9 mouse cellular contexts compared by ENCODE assay signal in the genomic region with DNA sequence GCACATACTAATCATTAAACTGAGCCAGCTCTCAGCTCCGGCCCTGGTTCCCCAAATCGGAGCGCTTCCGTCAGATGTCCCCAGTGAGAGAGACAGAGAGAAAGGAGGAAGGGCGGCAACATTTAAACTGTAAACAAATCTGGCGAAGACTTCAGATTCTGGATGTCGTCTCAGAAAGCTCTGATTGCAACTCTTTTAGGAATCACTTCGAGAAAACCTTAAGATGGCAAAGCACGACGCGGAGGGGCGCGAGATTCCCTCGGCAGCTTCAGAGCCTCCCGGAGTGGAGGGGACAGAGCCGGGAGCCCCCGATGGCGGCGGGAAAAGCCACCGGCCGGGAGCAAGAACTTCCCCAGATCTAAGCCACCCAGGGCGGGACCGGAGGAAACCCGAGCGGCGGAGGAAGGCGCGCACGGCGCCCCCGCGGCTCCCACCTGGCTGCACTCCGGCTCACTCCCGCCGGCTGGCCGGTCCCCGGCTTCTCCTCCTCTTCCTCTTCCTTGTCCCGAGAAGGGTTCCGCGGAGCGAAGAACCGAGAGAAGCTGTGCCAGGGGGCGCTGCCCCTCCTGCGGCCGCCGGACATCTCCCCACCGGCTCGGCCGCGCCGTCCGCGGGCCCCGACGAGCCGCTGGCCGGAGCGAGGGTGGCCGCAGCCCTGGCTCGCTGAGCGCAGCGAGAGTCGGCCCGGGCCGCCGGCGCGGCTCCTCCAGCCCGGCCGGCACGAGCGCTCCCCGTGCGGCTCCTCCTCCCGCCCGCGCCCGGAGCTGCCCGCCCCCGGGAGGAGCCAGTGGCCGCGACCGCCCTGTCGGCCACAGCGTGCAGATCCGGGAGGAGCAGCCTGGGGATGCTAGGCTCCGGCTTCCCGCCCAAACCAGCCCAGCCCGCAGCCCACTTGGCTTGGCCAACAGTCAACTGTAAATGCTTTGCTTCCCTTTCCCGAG. TPM values are rescaled to one million over a fixed set of nuclear protein-coding genes. Genes with fewer than 3 reads are reported as not detected.
DNase-seq lines count a peak whose midpoint lies in the region; ATAC-seq and TF ChIP-seq lines count a peak whose summit lies in the region.
"Had no signal": no experiment of that assay in that cellular context is flagged by ENCODE, and none has a peak within 500 bp of the region (broad histone marks: within the 10 kb centered on the region; RNA-seq: fewer than 3 reads in every experiment).

A gene (minus strand): TSS at position 669 of the 941 bp plus-strand sequence.

- no peaks in the 10 kb centered on the region for H3K9me3 ChIP-seq in embryonic facial prominence, embryonic 13.5 days
- H3K9me3 ChIP-seq in heart, embryonic 11.5 days (replicated peaks; ENCODE audit: control insufficient read depth, low read length) = no peaks in the 10 kb centered on the region
- no peaks in the 10 kb centered on the region for H3K9me3 ChIP-seq in midbrain, embryonic 15.5 days

- peak within 1 kb of the TSS; percentile 88 for H3K27ac ChIP-seq in embryonic facial prominence, embryonic 13.5 days
- H3K27ac ChIP-seq in heart, embryonic 11.5 days (ENCODE audit: low read depth, low read length) = peak within 1 kb of the TSS; percentile 94
- peak within 1 kb of the TSS; percentile 44; the same call in 1 of the 2 replicates for H3K27ac ChIP-seq in midbrain, embryonic 15.5 days
- peak within 1 kb of the TSS; percentile 70 for H3K27ac ChIP-seq in spleen, adult 2 months (ENCODE audit: insufficient read depth, low read length)

- peak; percentile 82 for ATAC-seq in embryonic facial prominence, embryonic 13.5 days (ENCODE audit: insufficient number of reproducible peaks, insufficient read depth, low FRiP score, low TSS enrichment, low read depth)
- peak; percentile 90 for ATAC-seq in heart, embryonic 11.5 days (replicated peaks; ENCODE audit: insufficient number of reproducible peaks, low FRiP score, low TSS enrichment)
- peak; percentile 80 for ATAC-seq in midbrain, embryonic 15.5 days (replicated peaks)

- peaks cover 31% of the 10 kb centered on the region for H3K4me1 ChIP-seq in embryonic facial prominence, embryonic 13.5 days
- H3K4me1 ChIP-seq in heart, embryonic 11.5 days (ENCODE audit: control insufficient read depth, insufficient read depth, low read length) = peaks cover 10% of the 10 kb centered on the region; the same call in 1 of the 2 replicates
- H3K4me1 ChIP-seq in midbrain, embryonic 15.5 days = peaks cover 13% of the 10 kb centered on the region; the same call in 1 of the 2 replicates
- peaks cover 7% of the 10 kb centered on the region; the same call in 1 of the 2 replicates for H3K4me1 ChIP-seq in spleen, adult 2 months (ENCODE audit: control insufficient read depth, insufficient read depth, insufficient read length)

- no peak for TF ChIP-seq POLR2A in spleen, adult 2 months (IDR thresholded peaks at IDR 0.05; ENCODE audit: low read depth, low read length)

- peak within 1 kb of the TSS; percentile 67 for H3K4me2 ChIP-seq in embryonic facial prominence, embryonic 13.5 days
- peak within 1 kb of the TSS; percentile 68 for H3K4me2 ChIP-seq in heart, embryonic 11.5 days
- peak within 1 kb of the TSS; percentile 97 for H3K4me2 ChIP-seq in midbrain, embryonic 15.5 days

- no peaks in the 10 kb centered on the region for H3K27me3 ChIP-seq in embryonic facial prominence, embryonic 13.5 days
- no peaks in the 10 kb centered on the region for H3K27me3 ChIP-seq in heart, embryonic 11.5 days (ENCODE audit: control insufficient read depth, insufficient read depth, low read length)
- peaks cover 4% of the 10 kb centered on the region; the same call in 1 of the 2 replicates for H3K27me3 ChIP-seq in midbrain, embryonic 15.5 days (replicated peaks)
- H3K27me3 ChIP-seq in spleen, adult 2 months (ENCODE audit: control insufficient read depth, insufficient read depth, low read length) = no peaks in the 10 kb centered on the region; the same call in 1 of the 2 replicates
- H3K27me3 ChIP-seq: CH12.LX had no signal

- no peaks in the 10 kb centered on the region for H3K36me3 ChIP-seq in embryonic facial prominence, embryonic 13.5 days
- no peaks in the 10 kb centered on the region for H3K36me3 ChIP-seq in heart, embryonic 11.5 days (ENCODE audit: control insufficient read depth, insufficient read depth, low read length)
- no peaks in the 10 kb centered on the region for H3K36me3 ChIP-seq in midbrain, embryonic 15.5 days (replicated peaks)
- H3K36me3 ChIP-seq in spleen, adult 2 months (ENCODE audit: control insufficient read depth, insufficient read depth, low read length) = no peaks in the 10 kb centered on the region

- H3K4me3 ChIP-seq in embryonic facial prominence, embryonic 13.5 days = peak within 1 kb of the TSS; percentile 78
- H3K4me3 ChIP-seq in heart, embryonic 11.5 days (ENCODE audit: low read depth, low read length) = peak within 1 kb of the TSS; percentile 80
- H3K4me3 ChIP-seq in midbrain, embryonic 15.5 days = peak within 1 kb of the TSS; percentile 72
- H3K4me3 ChIP-seq in spleen, adult 2 months (ENCODE audit: extremely low read depth, insufficient read depth, insufficient read length) = peak within 1 kb of the TSS; percentile 72

- peak; percentile 7 to 10 for DNase-seq in thymus, adult 18-20 months
- DNase-seq in thymus, postnatal 0 days (ENCODE audit: low spot score) = no peak
- peak; percentile 81 for DNase-seq in kidney, adult 9 months
- DNase-seq in liver = peak; percentile 71
- DNase-seq in spleen, adult 2 months (ENCODE audit: low read depth in 1 of 2, low spot score in 2 of 2) = peak; percentile 47 to 53

- no peak for TF ChIP-seq CTCF in spleen, adult 2 months (IDR thresholded peaks at IDR 0.05; ENCODE audit: extremely low read depth, insufficient read depth, insufficient read length, insufficient replicate concordance)

- WGBS in embryonic facial prominence, embryonic 13.5 days = under 1% methylated on average over 74 of the region's 90 CpGs
- WGBS in heart, embryonic 11.5 days (ENCODE audit: insufficient replicate concordance) = under 1% methylated on average over 90 of the region's 90 CpGs
- 0% methylated on average over 86 of the region's 90 CpGs for WGBS in midbrain, embryonic 15.5 days
- WGBS in spleen, adult 2 months = under 1% methylated on average over 88 of the region's 90 CpGs

- H3K9ac ChIP-seq in embryonic facial prominence, embryonic 13.5 days = peak within 1 kb of the TSS; percentile 92
- peak within 1 kb of the TSS; percentile 94 for H3K9ac ChIP-seq in heart, embryonic 11.5 days (ENCODE audit: low read depth, low read length)
- peak within 1 kb of the TSS; percentile 63 for H3K9ac ChIP-seq in midbrain, embryonic 15.5 days

RNA-seq across cellular contexts. Expression of the gene that starts here (rescaled TPM):
- polyA plus RNA-seq in thymus, postnatal 0 days (2015; fragmentation: Nextera tagmentation; extraction: Ambion mirVana) = 2.0 and 2.1 TPM in 2 replicates
- 9.8 and 10.7 TPM in 2 replicates for polyA plus RNA-seq in embryonic facial prominence, embryonic 13.5 days (2015; fragmentation: Nextera tagmentation; extraction: Ambion mirVana)
- 19.7 and 19.8 TPM in 2 replicates for polyA plus RNA-seq in heart, embryonic 11.5 days (2014; fragmentation: Nextera tagmentation; extraction: Ambion mirVana)
- polyA plus RNA-seq in midbrain, embryonic 15.5 days (2015; fragmentation: Nextera tagmentation; extraction: Ambion mirVana) = 2.5 and 3.0 TPM in 2 replicates
- 1.1 and 2.6 TPM in 2 replicates for polyA plus RNA-seq in spleen, adult 2 months (2012; rRNA removed)

Comparison
In these comparisons a context has a peak if more than half of its experiments do, and no peak if none do; other contexts are left out.
1. H3K27ac ChIP-seq: peak in every context shown above with its lines; median percentile 94 in heart, embryonic 11.5 days; 88 in embryonic facial prominence, embryonic 13.5 days; 70 in spleen, adult 2 months; 44 in midbrain, embryonic 15.5 days.